Mouse (Mus musculus) olfactory bulb, adult 2 months (tissue): ENCODE measurements around the gene Ahcyl1. TPM values are rescaled to one million over a fixed set of nuclear protein-coding genes. Genes with fewer than 3 reads are reported as not detected.

Experiments
- H3K27ac ChIP-seq: fragments of 200-500 bp; 2 replicates; pipeline ENCODE4 v1.5.1; 2012; ENCODE audit warnings: low read depth, low read length; ENCODE audit not compliant: insufficient read depth
- H3K4me1 ChIP-seq: fragments of 200-500 bp; 2 replicates; pipeline ENCODE4 v1.6.1; 2012; ENCODE audit warnings: low read length; ENCODE audit not compliant: control insufficient read depth, insufficient read depth
- H3K4me3 ChIP-seq: fragments of 200-500 bp; 2 replicates; pipeline ENCODE4 v1.5.1; 2012; ENCODE audit warnings: mild to moderate bottlenecking, low read depth, low read length, moderate library complexity; ENCODE audit not compliant: insufficient read depth
- CTCF ChIP-seq: fragments of 200-500 bp; IDR thresholded peaks from 2 replicates; pipeline ENCODE4 v1.5.1; 2012; ENCODE audit warnings: low read depth, mild to moderate bottlenecking, low read length, moderate library complexity; ENCODE audit not compliant: insufficient read depth
- POLR2A ChIP-seq: fragments of 200-500 bp; IDR thresholded peaks from 2 replicates; pipeline ENCODE4 v1.6.1; 2012; ENCODE audit warnings: mild to moderate bottlenecking, low read depth, low read length, moderate library complexity; ENCODE audit not compliant: insufficient read depth
- WGBS: fragments of 180-500 bp; shearing (Covaris S2); methylation state at CpG from one replicate; pipeline ENCODE4 v1.1.7; 2018; 5-methylcytosine and 5-hydroxymethylcytosine counted together
- polyA plus RNA-seq: library from polyadenylated mRNA; stranded (reverse); fragments of >200 nt; gene quantifications from 2 replicates; pipeline ENCODE4 v1.2.4, GENCODE M21; 2012; ENCODE audit warnings: low replicate concordance; ENCODE audit not compliant: missing spikeins, insufficient read depth, insufficient read length

Ahcyl1 gene
- polyA plus RNA-seq, 1 experiment: 109 TPM

GRCm38 (mm10) chr3:107628551-107628950 lies 67.8 kb downstream of the Ahcyl1 start:
- 96% methylated on average over 2 of the region's 2 CpGs for WGBS

GRCm38 (mm10) chr3:107627641-107628040 lies 68.7 kb downstream of the Ahcyl1 start:
- Histone ChIP-seq H3K27ac (no peak overlapping the region), H3K4me1 (no peaks in the 10 kb centered on the region), H3K4me3 (no peak overlapping the region)
- TF ChIP-seq POLR2A (no peak), CTCF (no peak)
- 87% methylated on average over 7 of the region's 7 CpGs for WGBS

More at GRCm38 (mm10) chr3:107628551-107628950, 67.8 kb downstream of the Ahcyl1 start:
- Histone ChIP-seq H3K27ac (no peak overlapping the region), H3K4me1 (no peaks in the 10 kb centered on the region), H3K4me3 (no peak overlapping the region)
- TF ChIP-seq POLR2A (no peak), CTCF (no peak)

DNA sequence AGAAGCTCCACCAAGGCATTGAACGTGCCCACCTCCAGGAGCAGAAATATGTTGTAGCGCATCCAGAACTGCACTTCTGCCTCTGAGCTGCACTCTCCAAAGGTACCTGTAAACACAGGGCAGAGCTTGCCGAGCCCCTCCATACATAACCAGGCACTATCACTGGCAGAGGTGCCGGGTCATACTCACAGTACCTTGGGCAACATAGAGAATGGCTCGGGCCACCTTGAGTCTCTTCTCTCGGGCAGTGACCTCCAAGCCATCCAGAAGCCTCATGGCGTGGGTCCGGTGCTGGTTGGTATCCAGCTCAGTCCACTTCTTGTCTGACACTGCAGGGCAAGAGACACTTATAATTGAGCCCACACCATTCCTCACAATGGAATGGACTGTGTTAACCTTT lies 69.6 kb downstream of the Ahcyl1 start:
- TF ChIP-seq POLR2A (no peak), CTCF (no peak)
- Histone ChIP-seq H3K4me3 (no peak overlapping the region), H3K4me1 (no peaks in the 10 kb centered on the region), H3K27ac (no peak overlapping the region)
- WGBS: 95% methylated on average over 8 of the region's 8 CpGs

DNA sequence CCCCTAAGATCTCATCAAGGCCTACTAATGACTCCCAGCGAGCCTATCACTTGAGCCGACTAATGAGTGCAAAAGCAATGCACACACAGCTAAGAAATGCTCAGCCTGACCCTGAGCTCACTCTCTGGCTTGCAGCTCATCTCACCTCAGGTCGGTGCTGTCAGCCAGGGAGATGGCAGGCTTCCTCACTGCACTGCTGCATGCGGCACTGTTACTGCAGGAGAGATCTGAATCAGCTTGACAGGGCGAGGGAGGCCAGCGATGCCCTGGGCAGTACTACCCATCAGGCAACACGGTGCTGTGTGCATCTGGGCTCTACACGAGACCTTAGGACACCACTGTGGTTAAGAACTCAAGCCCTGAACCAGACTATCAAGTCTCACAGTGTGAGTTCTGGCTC lies 70.8 kb downstream of the Ahcyl1 start:
- no peaks in the 10 kb centered on the region for H3K4me1 ChIP-seq
- H3K27ac ChIP-seq: no peak overlapping the region
- 94% methylated on average over 8 of the region's 8 CpGs for WGBS
- no peak for TF ChIP-seq POLR2A
- TF ChIP-seq CTCF: no peak
- no peak overlapping the region for H3K4me3 ChIP-seq

- Histone ChIP-seq H3K27ac (no peak overlapping the region), H3K4me3 (no peak overlapping the region), H3K4me1 (no peaks in the 10 kb centered on the region)
- TF ChIP-seq POLR2A (no peak), CTCF (no peak)
- 97% methylated on average over 8 of the region's 8 CpGs for WGBS
Measured at GRCm38 (mm10) chr3:107624424-107624823, 71.9 kb downstream of the Ahcyl1 start.

- Histone ChIP-seq H3K4me1 (no peaks in the 10 kb centered on the region), H3K27ac (no peak overlapping the region), H3K4me3 (no peak overlapping the region)
- TF ChIP-seq POLR2A: no peak
- TF ChIP-seq CTCF: no peak
- 97% methylated on average over 7 of the region's 7 CpGs for WGBS
Measured at GRCm38 (mm10) chr3:107622537-107622936, 73.8 kb downstream of the Ahcyl1 start.

DNA sequence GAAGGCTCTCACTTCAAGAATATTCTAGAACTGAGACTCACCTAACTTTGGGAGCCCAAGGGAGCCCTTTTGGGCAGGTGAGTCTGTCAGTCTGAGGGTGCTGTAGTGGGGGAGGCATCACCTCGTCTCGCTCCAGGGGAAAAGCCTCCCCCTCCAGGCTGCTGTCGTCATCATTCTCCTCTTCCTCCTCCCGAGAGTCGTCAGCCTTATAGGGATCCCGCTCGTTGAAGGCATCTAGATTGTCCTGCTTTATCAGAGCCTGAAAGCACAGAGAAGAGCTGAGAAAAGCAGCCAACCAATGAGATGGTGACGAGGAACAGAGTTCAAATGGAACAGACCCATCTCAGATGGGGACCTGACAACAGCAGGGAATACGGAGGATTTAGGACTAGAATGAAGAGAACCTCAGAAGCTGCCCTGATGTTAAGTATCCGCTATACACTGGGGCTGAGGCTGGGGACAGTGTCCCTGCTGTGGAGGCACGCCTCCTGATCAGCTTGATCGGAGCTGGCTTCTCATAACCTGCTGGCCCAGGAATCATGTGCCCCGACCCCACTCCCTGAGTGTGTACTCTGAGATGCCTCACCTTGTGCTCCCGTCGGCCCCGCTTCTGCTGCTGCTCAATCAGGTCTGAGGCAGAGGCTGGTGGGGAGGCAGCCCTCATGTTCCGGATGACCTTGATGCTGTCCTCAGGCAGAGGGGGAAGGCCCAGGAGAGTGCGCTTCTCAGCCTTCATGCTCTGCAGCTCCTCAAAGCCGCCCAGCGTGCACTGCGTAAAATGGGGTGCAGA lies 74.9 kb downstream of the Ahcyl1 start:
- Histone ChIP-seq H3K27ac (no peak overlapping the region), H3K4me1 (no peaks in the 10 kb centered on the region), H3K4me3 (no peak overlapping the region)
- no peak for TF ChIP-seq CTCF
- no peak for TF ChIP-seq POLR2A
- WGBS: 93% methylated on average over 21 of the region's 21 CpGs

- TF ChIP-seq CTCF: no peak
- TF ChIP-seq POLR2A: no peak
- Histone ChIP-seq H3K27ac (no peak overlapping the region), H3K4me1 (no peaks in the 10 kb centered on the region), H3K4me3 (no peak overlapping the region)
- WGBS: 83% methylated on average over 6 of the region's 6 CpGs
Measured at GRCm38 (mm10) chr3:107619911-107620310, 76.4 kb downstream of the Ahcyl1 start.

DNA sequence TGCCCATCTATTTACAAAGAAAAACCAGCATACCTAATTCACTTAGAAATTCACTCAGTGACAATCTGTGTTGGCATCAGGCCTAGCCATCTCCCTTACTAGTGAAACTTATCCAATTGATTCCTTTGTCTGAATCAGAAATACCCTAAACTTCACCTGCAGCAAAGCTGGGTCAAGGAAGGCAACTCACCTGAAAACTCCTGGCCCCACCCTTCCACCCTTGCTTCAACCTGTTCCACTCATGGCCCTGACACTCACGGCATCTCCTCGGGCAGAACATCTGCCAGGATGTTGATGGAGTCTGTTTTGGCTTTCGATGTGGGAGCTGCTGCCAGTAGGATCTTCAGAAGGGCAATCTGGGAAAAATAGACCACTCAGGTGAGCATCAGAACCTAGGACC lies 78.6 kb downstream of the Ahcyl1 start:
- 97% methylated on average over 3 of the region's 3 CpGs for WGBS
- Histone ChIP-seq H3K4me1 (no peaks in the 10 kb centered on the region), H3K4me3 (no peak overlapping the region), H3K27ac (no peak overlapping the region)
- TF ChIP-seq CTCF: no peak
- TF ChIP-seq POLR2A: no peak

Other genes with a start within 250 kb of the Ahcyl1 start
- gene Kcnc4, start 237.0 kb downstream of the Ahcyl1 start, polyA plus RNA-seq: not detected in 2 replicates
- 351 TPM in 1 of 2 replicates, not detected in the other for gene Slc6a17, start 178.5 kb downstream of the Ahcyl1 start, polyA plus RNA-seq
- gene Ubl4b, start 141.5 kb downstream of the Ahcyl1 start, polyA plus RNA-seq: not detected in 2 replicates
- not detected in 2 replicates for gene Alx3, start 101.5 kb downstream of the Ahcyl1 start, polyA plus RNA-seq
- not detected in 2 replicates for gene Gm10961, start 65.2 kb downstream of the Ahcyl1 start, polyA plus RNA-seq
- not detected in 2 replicates for gene Strip1, start 64.9 kb downstream of the Ahcyl1 start, polyA plus RNA-seq
- gene Csf1, start 63.9 kb upstream of the Ahcyl1 start, polyA plus RNA-seq: not detected in 2 replicates
- gene Eps8l3, start 180.7 kb upstream of the Ahcyl1 start, polyA plus RNA-seq: not detected in 2 replicates
- gene Gstm5, start 199.3 kb upstream of the Ahcyl1 start, polyA plus RNA-seq: not detected in 2 replicates
- gene Gstm7, start 235.3 kb upstream of the Ahcyl1 start, polyA plus RNA-seq: not detected in 2 replicates
- not detected in 2 replicates for gene Gstm6, start 247.2 kb upstream of the Ahcyl1 start, polyA plus RNA-seq